Mouse (Mus musculus): ENCODE measurements around the gene Stfa3.
"Not testable (repeated sequence)": the region's sequence is repeated elsewhere in the genome, so short reads cannot be mapped to it uniquely, and the experiment has no call there.

Gene Stfa3

DNA sequence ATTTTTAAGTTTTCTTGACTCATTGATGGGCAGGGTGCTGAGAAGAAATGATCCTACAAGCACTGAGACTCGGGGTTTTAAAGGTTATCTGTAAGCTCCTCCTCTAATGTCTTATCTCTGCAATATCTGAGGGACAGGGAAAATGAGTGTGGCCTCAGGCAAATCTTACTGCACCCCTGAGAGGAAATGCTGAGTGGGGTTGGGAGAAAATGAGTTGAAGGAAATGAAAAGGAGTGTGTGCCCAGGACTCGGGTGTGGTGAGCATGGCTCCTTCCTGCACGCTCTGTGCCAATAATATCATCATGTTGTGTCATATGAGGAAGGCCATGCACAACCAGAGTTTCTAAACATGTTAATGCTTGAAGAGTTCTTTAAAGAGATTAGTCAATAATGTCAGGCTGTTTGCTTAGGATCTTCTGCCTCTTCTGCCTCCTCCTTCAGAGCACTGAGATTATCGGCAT, at the start of gene Stfa3:
Gene Stfa3, minus strand, starts transcription at position 51 of the 461 bp plus-strand sequence.
- no peak for DNase-seq (ENCODE audit: extremely low read depth, low read depth)

DNA sequence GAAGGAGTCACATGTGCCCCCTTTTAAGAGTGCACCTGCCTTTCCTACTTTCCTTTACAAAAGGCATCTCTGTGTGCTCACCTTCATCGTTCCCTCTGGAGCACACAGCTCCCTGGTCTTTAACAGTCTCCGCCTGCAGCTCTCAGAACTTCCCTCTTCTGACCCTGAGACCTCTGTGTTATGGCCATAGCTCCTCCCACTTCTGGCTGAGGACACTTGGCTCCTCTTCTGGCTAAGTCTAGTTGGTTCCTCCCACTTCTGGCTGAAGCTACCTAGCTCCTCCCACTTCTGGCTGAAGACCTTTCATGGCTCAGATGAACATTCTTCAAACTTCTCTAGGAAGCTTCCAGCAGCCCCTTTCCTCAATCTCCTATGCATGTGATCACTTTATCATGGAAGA, 47.1 kb upstream of the Stfa3 start:
- DNase-seq (ENCODE audit: extremely low read depth, low read depth) = no peak

DNA sequence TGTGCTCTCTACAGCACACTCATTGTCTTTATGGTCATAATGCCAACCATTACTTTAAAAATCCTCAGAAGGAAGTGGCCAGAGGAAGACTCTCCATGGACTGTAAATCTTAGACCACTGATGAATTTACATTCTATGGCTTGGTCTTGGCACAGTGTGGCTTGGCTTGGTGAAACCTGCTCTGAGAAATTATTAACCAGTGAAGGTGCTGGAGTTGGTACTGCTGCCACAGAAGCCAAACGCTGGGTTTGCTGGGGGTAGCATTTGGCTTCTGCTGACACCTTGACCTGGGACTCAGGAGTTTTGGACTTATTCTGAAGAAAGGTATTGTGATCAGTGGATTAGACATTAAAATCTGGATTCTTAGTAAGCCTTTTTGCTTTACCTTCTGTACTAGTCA, 37.2 kb upstream of the Stfa3 start:
- DNase-seq (ENCODE audit: extremely low read depth, low read depth) = no peak

DNA sequence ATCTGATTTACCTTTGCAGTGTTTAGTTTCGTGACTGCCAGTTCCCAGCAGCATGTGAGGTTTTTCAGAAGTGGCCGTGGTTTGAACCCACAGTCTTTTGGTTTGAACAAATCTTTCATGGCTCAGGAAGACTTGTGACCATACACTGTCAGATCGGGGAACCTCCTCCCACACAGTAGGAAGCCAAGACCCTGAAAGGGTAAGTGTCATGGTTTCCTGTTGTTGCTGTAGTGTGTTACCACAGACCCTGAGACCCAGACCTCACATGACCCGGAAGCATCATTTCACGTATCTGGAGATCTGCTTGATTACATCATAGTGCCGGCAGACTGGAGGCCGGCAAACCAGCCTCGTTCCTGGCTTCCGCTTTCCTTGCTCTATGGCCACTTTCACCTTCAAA, 21.7 kb upstream of the Stfa3 start:
- no peak for DNase-seq (ENCODE audit: extremely low read depth, low read depth)

DNA sequence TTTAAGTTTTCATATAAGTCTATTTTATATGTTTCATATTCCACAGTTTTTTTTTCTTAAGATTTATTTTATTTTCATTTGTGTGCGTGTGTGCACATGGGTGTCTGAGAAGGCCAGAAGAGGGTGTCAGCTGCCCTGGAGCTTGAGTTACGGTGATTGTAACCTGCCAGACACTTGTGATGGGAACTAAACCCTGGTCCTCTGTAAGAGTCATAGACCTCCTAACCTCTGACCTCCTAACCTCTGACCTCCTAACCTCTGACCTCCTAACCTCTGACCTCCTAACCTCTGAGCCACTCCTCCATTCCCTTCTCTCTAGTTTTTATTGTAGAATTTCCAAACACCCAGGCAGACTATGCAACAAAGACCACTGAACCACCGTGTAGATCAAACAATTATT, 20.3 kb upstream of the Stfa3 start:
- DNase-seq (ENCODE audit: extremely low read depth, low read depth) = no peak

DNA sequence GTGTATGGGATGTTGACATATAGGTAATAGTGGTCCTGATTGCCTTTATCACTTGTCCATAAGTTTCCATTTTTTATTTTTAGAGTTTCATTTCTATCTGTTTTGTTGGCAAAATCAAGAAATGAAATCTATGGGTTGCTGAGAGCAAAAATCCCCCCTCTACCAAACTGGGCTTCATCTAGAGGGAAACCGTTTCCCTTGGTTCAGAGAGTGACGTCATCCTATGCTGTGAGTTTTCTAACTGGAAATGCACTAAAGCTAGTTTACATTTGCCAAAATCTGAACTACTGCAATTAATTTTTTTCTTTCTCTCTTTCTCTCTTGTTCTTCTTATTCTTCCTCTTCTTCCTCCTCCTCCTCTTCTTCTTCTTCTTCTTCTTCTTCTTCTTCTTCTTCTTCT, 19.7 kb upstream of the Stfa3 start:
- DNase-seq (ENCODE audit: extremely low read depth, low read depth) = no peak

DNA sequence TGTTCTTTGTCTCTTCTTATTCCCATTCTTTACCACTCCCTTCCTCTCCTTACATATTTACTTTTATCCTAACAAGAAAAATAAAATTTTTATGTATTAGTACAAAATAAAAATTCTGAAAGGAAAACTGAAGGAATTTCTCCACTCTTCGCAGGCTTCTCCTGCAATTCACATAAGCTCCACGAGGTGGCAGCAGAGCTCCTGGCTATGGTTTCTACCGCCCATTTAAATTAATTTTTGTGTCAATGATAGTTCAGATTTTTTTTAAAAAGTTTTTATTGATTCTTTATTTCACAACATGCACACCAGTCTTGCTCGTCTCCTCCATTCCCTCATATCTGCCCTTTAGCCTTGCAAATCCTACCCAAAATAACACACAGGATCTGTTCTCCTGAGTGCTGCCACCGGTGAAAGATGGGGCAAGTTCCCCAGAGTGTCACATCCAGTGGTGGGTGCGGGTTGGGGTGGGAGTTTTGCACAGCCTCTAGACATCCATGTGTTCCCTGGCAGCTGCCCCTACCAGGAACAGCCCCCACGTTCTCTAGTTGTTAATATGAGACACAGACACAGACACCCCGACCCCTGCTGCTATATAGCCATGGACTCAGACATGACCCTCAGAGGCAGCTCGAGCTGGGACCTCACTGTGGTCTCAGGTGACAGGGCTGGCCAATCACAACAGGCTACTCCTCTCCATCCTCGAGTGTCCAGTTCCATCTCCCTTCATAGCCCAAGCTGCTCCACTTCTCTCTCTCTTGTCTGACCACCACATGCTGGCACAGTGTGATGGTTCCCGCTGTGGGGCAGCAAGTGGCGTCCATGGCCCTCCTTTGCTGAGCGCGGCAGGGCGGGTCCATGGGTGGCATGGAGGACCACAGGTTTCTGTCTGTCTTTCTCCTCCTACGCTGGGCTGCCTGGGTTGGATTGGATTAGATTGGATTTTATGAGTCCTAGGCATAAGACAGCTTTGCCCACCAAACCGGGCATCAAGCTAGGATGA, 18.3 kb upstream of the Stfa3 start:
- DNase-seq (ENCODE audit: extremely low read depth, low read depth) = no peak

DNA sequence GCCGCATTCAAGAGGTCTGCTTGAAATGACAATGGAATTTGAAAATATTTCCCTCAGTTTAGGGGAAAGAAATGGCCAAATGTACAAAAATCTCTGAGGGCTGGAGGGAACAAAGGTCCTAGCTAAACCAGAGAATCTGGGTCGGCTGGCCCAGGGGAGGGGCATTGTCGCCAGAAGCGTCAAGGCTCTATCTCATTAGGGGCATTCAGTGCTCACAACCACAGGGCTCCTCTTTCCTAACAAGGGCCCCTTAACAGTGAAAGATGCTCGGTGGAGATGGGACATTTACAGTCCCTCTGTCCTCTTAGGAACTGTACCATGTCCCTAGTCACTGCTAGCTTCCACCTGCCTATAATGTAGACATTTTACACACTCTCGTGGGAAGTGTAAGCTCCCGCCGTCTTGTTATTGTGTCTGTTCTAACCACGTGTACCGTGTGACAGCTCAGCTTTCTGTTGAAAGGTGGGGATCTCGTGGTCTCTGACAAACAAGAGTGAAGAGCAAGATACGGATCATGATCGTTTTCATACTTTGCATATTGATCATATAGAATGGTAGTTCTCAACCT, 16.0 kb upstream of the Stfa3 start:
- DNase-seq (ENCODE audit: extremely low read depth, low read depth) = no peak

DNA sequence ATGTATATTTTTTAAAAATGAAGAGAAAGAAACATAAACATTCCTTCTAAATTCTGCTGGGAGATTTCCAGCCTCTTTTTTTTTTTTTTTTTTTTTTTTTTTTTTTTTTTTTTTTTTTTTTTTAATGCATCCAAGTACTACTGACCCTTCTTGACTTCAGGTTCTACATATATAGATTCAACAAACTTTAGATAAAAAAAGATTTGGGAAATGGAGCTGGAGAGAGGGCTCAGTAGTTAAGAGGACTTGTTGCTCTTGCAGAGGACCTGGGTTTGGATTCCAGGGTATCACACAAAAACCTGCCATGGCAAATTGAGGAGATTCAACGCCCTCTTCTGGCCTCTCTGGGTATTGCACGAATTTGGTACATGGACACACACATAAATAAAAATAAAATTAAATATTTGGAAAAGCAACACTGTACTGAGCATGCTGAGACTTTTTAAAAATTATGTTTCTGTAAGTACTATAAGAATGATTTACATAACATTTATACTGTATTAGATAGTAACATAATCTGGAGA, 14.8 kb upstream of the Stfa3 start:
- DNase-seq (ENCODE audit: extremely low read depth, low read depth) = peak; percentile 26

DNA sequence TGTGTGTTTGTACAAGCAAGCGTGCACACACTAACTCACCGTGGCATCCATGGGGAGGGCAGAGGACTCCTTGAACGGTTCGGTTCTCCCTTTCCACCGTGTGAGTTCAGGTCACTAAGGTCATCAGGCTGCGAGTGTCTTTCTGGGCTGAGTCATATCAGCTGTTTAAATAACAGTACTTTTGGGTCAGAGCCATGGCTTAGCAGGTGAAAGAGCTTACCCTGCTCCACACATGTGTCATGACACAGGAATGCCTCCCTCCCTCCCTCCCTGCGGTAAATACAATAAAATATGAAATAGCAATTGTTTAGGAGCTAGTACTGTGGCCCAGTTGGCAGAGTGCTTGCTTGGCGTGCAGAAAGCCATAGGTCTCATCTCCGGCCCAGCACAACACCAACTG, 14.2 kb upstream of the Stfa3 start:
- no peak for DNase-seq (ENCODE audit: extremely low read depth, low read depth)

DNA sequence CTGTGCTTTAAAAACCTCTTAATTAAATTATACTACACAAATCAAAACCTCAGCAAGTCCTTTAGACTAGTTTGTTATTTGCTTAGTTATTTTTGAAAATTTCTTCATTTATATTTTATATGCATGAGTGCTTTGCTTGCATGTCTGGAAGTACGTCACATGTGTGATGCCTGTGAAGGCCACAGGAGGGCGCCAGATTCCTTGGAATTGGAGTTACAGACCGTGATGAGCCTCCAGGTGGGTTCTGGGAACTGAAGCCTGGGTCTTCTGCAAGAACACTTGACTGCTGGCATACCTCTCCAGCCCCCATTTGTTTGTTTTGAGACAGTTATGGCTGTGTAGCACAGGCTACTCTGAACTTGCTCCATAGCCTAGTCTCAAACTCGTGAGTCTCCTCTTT, 13.7 kb upstream of the Stfa3 start:
- DNase-seq (ENCODE audit: extremely low read depth, low read depth) = no peak

DNA sequence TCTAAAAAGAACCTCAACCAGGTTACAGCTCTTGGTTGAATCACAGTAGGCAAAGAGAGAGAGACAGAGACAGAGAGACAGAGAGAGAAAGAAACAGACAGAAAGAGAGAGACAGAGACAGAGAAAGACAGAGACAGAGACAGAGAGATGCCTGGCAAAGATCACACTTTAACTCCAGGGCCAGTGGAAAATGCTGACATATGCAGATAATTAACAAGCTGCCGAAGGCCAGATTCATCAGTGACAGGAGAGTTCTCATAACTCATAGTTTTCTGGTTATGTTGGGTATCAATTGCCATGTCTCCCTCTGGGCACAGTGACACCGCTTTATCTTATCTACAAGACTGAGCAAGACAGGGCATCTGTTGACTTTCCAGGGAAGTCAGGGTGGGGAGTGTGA, 12.7 kb upstream of the Stfa3 start:
- DNase-seq (ENCODE audit: extremely low read depth, low read depth) = no peak

DNA sequence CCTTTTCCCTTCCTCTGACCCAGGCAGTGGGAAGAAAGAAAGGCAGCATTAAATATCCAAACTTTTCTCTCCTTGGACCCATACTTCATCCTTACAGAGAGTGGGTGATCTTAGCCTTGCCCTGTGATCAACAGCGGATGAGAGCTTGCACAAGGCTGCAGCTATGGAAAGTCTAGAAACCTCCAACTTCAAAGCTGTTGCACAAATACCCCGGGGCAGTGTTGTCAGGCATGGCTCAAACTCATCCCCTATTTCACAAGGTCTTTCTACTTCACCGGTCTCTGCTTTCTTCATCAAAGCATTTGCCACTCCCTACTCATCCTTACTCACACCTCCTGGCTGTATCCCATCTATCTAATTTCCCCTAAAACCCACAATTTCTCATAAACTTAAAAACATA, 10.2 kb upstream of the Stfa3 start:
- DNase-seq (ENCODE audit: extremely low read depth, low read depth) = no peak

DNA sequence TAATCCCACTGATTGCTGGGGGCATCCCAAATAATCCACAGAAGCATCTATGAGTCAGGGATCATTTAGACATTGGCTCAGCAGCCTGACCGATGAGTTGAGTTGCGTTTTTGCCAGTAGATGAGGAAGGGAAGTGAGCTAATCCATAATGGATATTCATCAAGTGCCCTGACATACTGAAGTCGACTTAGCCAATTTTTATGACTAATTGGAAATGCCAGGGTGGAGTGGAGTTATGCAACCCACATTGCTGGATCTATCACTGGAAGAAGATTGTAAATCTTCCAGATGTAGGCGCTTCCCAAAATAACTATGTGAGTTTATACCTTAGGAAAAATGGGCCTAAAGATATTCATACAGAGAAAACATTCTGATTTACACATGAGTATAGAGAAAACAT, 8.9 kb upstream of the Stfa3 start:
- no peak for DNase-seq (ENCODE audit: extremely low read depth, low read depth)

DNA sequence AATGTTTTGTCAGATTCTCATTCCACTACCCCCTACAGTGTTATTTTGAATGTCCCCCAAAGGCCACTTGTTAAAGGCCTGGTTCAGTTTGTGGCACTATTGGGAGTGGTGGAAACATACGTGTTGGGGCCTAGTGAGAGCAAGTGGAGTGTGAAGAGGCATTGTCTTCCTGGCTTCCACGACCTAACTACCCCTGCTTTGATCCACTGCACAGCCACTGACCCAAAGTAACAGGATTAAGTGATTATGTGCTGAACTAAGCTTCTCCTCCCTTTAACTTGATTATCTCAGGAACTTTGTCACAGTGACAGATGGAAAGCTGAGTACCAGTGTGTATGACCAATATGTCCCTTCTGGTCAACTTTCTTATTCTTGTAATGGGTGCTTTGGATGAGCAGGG, 5.2 kb upstream of the Stfa3 start:
- no peak for DNase-seq (ENCODE audit: extremely low read depth, low read depth)

DNA sequence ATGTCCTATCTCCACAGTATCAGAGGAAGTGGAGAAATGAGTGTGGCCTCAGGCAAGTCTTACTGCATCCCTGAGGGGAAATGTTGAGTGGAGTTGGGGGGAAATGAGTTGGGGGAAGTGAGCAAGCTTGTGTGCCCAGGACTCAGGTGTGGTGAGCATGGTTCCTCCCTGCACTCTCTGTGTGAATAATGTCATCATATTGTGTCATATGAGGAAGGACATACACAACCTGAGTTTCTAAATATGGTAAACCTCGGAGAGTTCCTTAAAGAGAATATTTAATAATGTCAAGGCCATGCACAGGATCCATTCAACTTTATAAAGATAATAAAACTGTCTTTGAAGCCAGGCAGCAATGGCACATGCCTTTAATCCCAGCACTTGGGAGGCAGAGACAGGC, 34.2 kb downstream of the Stfa3 start:
- not testable (repeated sequence) for DNase-seq (ENCODE audit: extremely low read depth, low read depth)

DNA sequence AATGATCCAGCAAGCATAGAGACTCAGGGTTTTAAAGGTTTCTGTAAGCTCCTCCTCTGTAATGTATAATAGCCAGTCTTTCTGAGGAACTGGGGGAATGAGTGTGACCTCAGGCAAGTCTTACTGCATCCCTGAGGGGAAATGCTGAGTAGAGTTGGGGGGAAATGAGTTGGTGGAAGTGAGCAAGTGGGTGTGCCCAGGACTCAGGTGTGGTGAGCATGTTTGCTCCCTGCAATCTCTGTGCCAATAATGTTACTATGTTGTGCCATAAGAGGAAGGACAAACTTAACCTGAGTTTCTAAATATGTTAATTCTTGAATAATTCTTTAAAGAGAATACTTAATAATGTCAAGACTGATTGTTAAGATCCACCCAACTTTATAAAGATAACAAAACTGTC, 46.8 kb downstream of the Stfa3 start, which contains the start of gene Stfa2:
Gene Stfa2, minus strand, starts transcription at position 101 of the 400 bp plus-strand sequence.
- no peak for DNase-seq (ENCODE audit: extremely low read depth, low read depth)

All from MEL-GATA-1-ER (cell line).